Mouse (Mus musculus): ENCODE measurements around the gene Atp6v1f. TPM values are rescaled to one million over a fixed set of nuclear protein-coding genes. Genes with fewer than 3 reads are reported as not detected.

Gene Atp6v1f
- total and polyA plus RNA-seq, 2 experiments from 2014 or later = 302 to 361 TPM

- DNase-seq (ENCODE audit: low spot score) (no peak), ATAC-seq (ENCODE audit: low FRiP score) (no peak)
- Histone ChIP-seq H3K9me3 (ENCODE audit: low read length) (no peaks in the 10 kb centered on the region), H3K4me2 (ENCODE audit: low read depth, low read length, poor library complexity, severe bottlenecking) (no peak overlapping the region), H3K27ac (ENCODE audit: low read depth, low read length) (no peak overlapping the region), H3K36me3 (ENCODE audit: insufficient read depth, low read length) (no peaks in the 10 kb centered on the region), H3K4me1 (ENCODE audit: insufficient read depth, low read length) (peaks cover 9% of the 10 kb centered on the region; the same call in 1 of the 2 replicates), H3K4me3 (ENCODE audit: low read depth, low read length) (no peak overlapping the region), H3K27me3 (ENCODE audit: insufficient read depth, low read length) (peaks cover 18% of the 10 kb centered on the region), H3K9ac (replicated peaks; ENCODE audit: low read length, poor library complexity, severe bottlenecking) (no peak overlapping the region)
- WGBS = 90% methylated on average over 6 of the region's 6 CpGs
- no peak for TF ChIP-seq CTCF (IDR thresholded peaks at IDR 0.05)
Measured at GRCm38 (mm10) chr6:29500810-29501209, 33.3 kb downstream of the Atp6v1f start.

GRCm38 (mm10) chr6:29501599-29501998, 34.1 kb downstream of the Atp6v1f start:
- no peak for DNase-seq (ENCODE audit: low spot score)
- H3K4me3 ChIP-seq (ENCODE audit: low read depth, low read length) = no peak overlapping the region
- H3K4me1 ChIP-seq (ENCODE audit: insufficient read depth, low read length) = peaks cover 9% of the 10 kb centered on the region; the same call in 1 of the 2 replicates
- no peaks in the 10 kb centered on the region for H3K36me3 ChIP-seq (ENCODE audit: insufficient read depth, low read length)
- 93% methylated on average over 1 of the region's 1 CpGs for WGBS
- ATAC-seq (ENCODE audit: low FRiP score) = no peak
- no peaks in the 10 kb centered on the region for H3K9me3 ChIP-seq (ENCODE audit: low read length)
- no peak overlapping the region for H3K4me2 ChIP-seq (ENCODE audit: low read depth, low read length, poor library complexity, severe bottlenecking)
- TF ChIP-seq CTCF (IDR thresholded peaks at IDR 0.05) = peak; percentile 56
- no peak overlapping the region for H3K27ac ChIP-seq (ENCODE audit: low read depth, low read length)
- no peak overlapping the region for H3K9ac ChIP-seq (replicated peaks; ENCODE audit: low read length, poor library complexity, severe bottlenecking)
- peaks cover 16% of the 10 kb centered on the region for H3K27me3 ChIP-seq (ENCODE audit: insufficient read depth, low read length)

- no peak for DNase-seq (ENCODE audit: low spot score)
- Histone ChIP-seq H3K9ac (replicated peaks; ENCODE audit: low read length, poor library complexity, severe bottlenecking) (no peak overlapping the region), H3K4me2 (ENCODE audit: low read depth, low read length, poor library complexity, severe bottlenecking) (no peak overlapping the region), H3K9me3 (ENCODE audit: low read length) (no peaks in the 10 kb centered on the region), H3K4me1 (ENCODE audit: insufficient read depth, low read length) (no peaks in the 10 kb centered on the region), H3K27me3 (ENCODE audit: insufficient read depth, low read length) (peaks cover 19% of the 10 kb centered on the region; the same call in 1 of the 2 replicates), H3K4me3 (ENCODE audit: low read depth, low read length) (no peak overlapping the region), H3K36me3 (ENCODE audit: insufficient read depth, low read length) (no peaks in the 10 kb centered on the region), H3K27ac (ENCODE audit: low read depth, low read length) (no peak overlapping the region)
- ATAC-seq (ENCODE audit: low FRiP score) = no peak
- TF ChIP-seq CTCF (IDR thresholded peaks at IDR 0.05) = 0 out of 2 replicates have a peak, but pooled peaks have one; percentile 11
- WGBS = 83% methylated on average over 5 of the region's 5 CpGs
Measured at GRCm38 (mm10) chr6:29505493-29505892, 38.0 kb downstream of the Atp6v1f start.

GRCm38 (mm10) chr6:29506834-29507233, 39.3 kb downstream of the Atp6v1f start:
- no peak for TF ChIP-seq CTCF (IDR thresholded peaks at IDR 0.05)
- Histone ChIP-seq H3K9me3 (ENCODE audit: low read length) (no peaks in the 10 kb centered on the region), H3K36me3 (ENCODE audit: insufficient read depth, low read length) (no peaks in the 10 kb centered on the region), H3K27me3 (ENCODE audit: insufficient read depth, low read length) (peaks cover 19% of the 10 kb centered on the region; the same call in 1 of the 2 replicates), H3K9ac (replicated peaks; ENCODE audit: low read length, poor library complexity, severe bottlenecking) (no peak overlapping the region), H3K4me2 (ENCODE audit: low read depth, low read length, poor library complexity, severe bottlenecking) (peak overlapping the region; percentile 62), H3K27ac (ENCODE audit: low read depth, low read length) (no peak overlapping the region), H3K4me3 (ENCODE audit: low read depth, low read length) (peak overlapping the region; percentile 47), H3K4me1 (ENCODE audit: insufficient read depth, low read length) (no peaks in the 10 kb centered on the region)
- DNase-seq (ENCODE audit: low spot score) (no peak), ATAC-seq (ENCODE audit: low FRiP score) (0 out of 2 replicates have a peak, but pooled peaks have one; percentile 36)
- WGBS = 20% methylated on average over 8 of the region's 8 CpGs

GRCm38 (mm10) chr6:29507447-29508309, 40.2 kb downstream of the Atp6v1f start, which contains the start of gene Kcp:
TSS of gene Kcp (minus strand) at chr6:29507952.
- DNase-seq (ENCODE audit: low spot score) = no peak

GRCm38 (mm10) chr6:29509086-29509485, 41.6 kb downstream of the Atp6v1f start:
- H3K9ac ChIP-seq (replicated peaks; ENCODE audit: low read length, poor library complexity, severe bottlenecking) = no peak overlapping the region
- H3K4me2 ChIP-seq (ENCODE audit: low read depth, low read length, poor library complexity, severe bottlenecking) = no peak overlapping the region
- ATAC-seq (ENCODE audit: low FRiP score) = no peak
- DNase-seq (ENCODE audit: low spot score) = no peak
- H3K27ac ChIP-seq (ENCODE audit: low read depth, low read length) = no peak overlapping the region
- H3K27me3 ChIP-seq (ENCODE audit: insufficient read depth, low read length) = peaks cover 19% of the 10 kb centered on the region; the same call in 1 of the 2 replicates
- H3K4me1 ChIP-seq (ENCODE audit: insufficient read depth, low read length) = peaks cover 2% of the 10 kb centered on the region; the same call in 1 of the 2 replicates
- H3K4me3 ChIP-seq (ENCODE audit: low read depth, low read length) = no peak overlapping the region
- WGBS = 52% methylated on average over 2 of the region's 2 CpGs
- no peaks in the 10 kb centered on the region for H3K36me3 ChIP-seq (ENCODE audit: insufficient read depth, low read length)
- H3K9me3 ChIP-seq (ENCODE audit: low read length) = no peaks in the 10 kb centered on the region
- no peak for TF ChIP-seq CTCF (IDR thresholded peaks at IDR 0.05)

More at GRCm38 (mm10) chr6:29507447-29508309, 40.2 kb downstream of the Atp6v1f start, which contains the start of gene Kcp:
- H3K4me3 ChIP-seq (ENCODE audit: low read depth, low read length) = peak within 1 kb of the TSS; percentile 47
- peaks cover 19% of the 10 kb centered on the region; the same call in 1 of the 2 replicates for H3K27me3 ChIP-seq (ENCODE audit: insufficient read depth, low read length)
- H3K9me3 ChIP-seq (ENCODE audit: low read length) = no peaks in the 10 kb centered on the region
- 3% methylated on average over 40 of the region's 47 CpGs for WGBS
- peaks cover under 1% of the 10 kb centered on the region; the same call in 1 of the 2 replicates for H3K4me1 ChIP-seq (ENCODE audit: insufficient read depth, low read length)
- peak within 1 kb of the TSS; percentile 62 for H3K4me2 ChIP-seq (ENCODE audit: low read depth, low read length, poor library complexity, severe bottlenecking)
- peak within 1 kb of the TSS; percentile 50 for H3K9ac ChIP-seq (replicated peaks; ENCODE audit: low read length, poor library complexity, severe bottlenecking)
- TF ChIP-seq CTCF (IDR thresholded peaks at IDR 0.05) = no peak
- peak; percentile 44; the same call in 1 of the 2 replicates for ATAC-seq (ENCODE audit: low FRiP score)
- no peak within 1 kb of the TSS for H3K27ac ChIP-seq (ENCODE audit: low read depth, low read length)
- H3K36me3 ChIP-seq (ENCODE audit: insufficient read depth, low read length) = no peaks in the 10 kb centered on the region
